Mouse (Mus musculus) small intestine, adult 2 months (tissue): ENCODE measurements around the gene Fam160b1. TPM values are rescaled to one million over a fixed set of nuclear protein-coding genes. Genes with fewer than 3 reads are reported as not detected.

Experiments used
- H3K27ac ChIP-seq: fragments of 200-500 bp; 2 replicates; pipeline ENCODE4 v1.5.1; 2012; ENCODE audit warnings: low read depth, low read length, control low read depth, inconsistent platforms; ENCODE audit not compliant: insufficient read depth
- H3K27me3 ChIP-seq: fragments of 200-500 bp; 2 replicates; pipeline ENCODE4 v1.6.1; 2012; ENCODE audit warnings: mild to moderate bottlenecking, moderate library complexity, low read length, inconsistent platforms; ENCODE audit not compliant: control insufficient read depth, insufficient read depth
- H3K36me3 ChIP-seq: fragments of 200-500 bp; 2 replicates; pipeline ENCODE4 v1.6.1; 2012; ENCODE audit warnings: mild to moderate bottlenecking, low read length, control low read depth, inconsistent platforms; ENCODE audit not compliant: control insufficient read depth, insufficient read depth
- H3K4me1 ChIP-seq: fragments of 200-500 bp; 2 replicates; pipeline ENCODE4 v1.6.1; 2012; ENCODE audit warnings: low read length, inconsistent platforms, mixed read lengths; ENCODE audit not compliant: control insufficient read depth, insufficient read depth, insufficient read length
- H3K4me3 ChIP-seq: fragments of 200-500 bp; 2 replicates; pipeline ENCODE4 v1.5.1; 2012; ENCODE audit warnings: low read depth, mild to moderate bottlenecking, control low read depth, inconsistent platforms, low read length, moderate library complexity
- CTCF ChIP-seq: fragments of 200-500 bp; IDR thresholded peaks from 2 replicates; pipeline ENCODE4 v1.5.1; 2012; ENCODE audit warnings: low read depth, mild to moderate bottlenecking, control low read depth, inconsistent platforms, low read length, moderate library complexity, mixed read lengths; ENCODE audit not compliant: insufficient replicate concordance, insufficient read length; ENCODE audit errors: extremely low read depth
- POLR2A ChIP-seq: fragments of 200-500 bp; IDR thresholded peaks from 2 replicates; pipeline ENCODE4 v1.6.1; 2012; ENCODE audit warnings: low read depth, mild to moderate bottlenecking, control low read depth, inconsistent platforms, low read length, moderate library complexity
- WGBS: fragments of 180-500 bp; shearing (Covaris S2); methylation state at CpG from one replicate; pipeline ENCODE4 v1.1.7; 2018; 5-methylcytosine and 5-hydroxymethylcytosine counted together
- polyA plus RNA-seq: library from polyadenylated mRNA; depleted of rRNA; stranded (reverse); fragments of >200 nt; gene quantifications from 2 replicates; pipeline ENCODE4 v1.2.3, GENCODE M21; 2012; rRNA removed

Fam160b1 gene
- polyA plus RNA-seq, 1 experiment, result 11.5 TPM

DNA sequence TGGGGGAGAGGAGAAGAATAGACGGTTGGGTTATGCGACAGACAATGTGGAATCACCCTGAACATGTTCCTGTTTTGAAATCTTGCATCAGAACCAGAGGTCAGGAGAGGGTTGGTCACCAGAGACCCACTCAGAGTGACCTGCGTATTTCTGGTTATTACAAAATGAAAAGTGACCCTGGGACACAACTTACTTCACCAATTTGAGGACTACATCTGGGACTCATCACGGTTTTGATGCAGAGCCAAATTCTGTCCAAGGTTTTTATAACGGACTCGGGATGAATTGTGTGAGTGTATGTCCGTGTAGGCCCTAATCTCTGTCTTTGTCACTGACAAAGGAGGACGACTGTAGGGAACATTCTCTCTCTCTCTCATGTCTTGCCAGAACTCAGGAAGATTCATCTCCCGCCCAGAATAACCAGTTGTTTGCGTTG, 76.1 kb downstream of the Fam160b1 start:
- TF ChIP-seq POLR2A (no peak), CTCF (no peak)
- Histone ChIP-seq H3K36me3 (no peaks in the 10 kb centered on the region), H3K27ac (no peak overlapping the region), H3K4me3 (no peak overlapping the region), H3K4me1 (no peaks in the 10 kb centered on the region; the same call in 1 of the 2 replicates), H3K27me3 (no peaks in the 10 kb centered on the region; the same call in 1 of the 2 replicates)
- 72% methylated on average over 10 of the region's 10 CpGs for WGBS

DNA sequence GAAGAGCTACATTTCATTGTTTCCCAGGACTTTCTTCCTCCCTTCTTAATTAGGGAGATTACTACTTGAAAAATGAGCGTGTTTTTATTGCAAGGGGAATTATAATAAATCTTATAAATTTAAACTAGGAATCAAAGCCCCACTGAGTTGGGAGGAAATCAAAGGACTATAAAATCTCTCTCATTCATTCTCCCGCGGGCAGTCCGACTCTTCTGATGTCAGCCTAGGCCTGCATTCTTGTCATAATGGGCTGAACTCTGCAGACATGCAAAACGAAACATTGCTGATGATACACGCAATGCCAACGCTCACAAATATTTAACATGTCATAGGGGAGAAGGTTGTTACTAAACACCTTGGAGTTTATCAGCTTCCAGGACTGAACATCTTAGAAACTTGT, 76.6 kb downstream of the Fam160b1 start:
- Histone ChIP-seq H3K27ac (no peak overlapping the region), H3K4me1 (no peaks in the 10 kb centered on the region; the same call in 1 of the 2 replicates), H3K36me3 (no peaks in the 10 kb centered on the region), H3K27me3 (no peaks in the 10 kb centered on the region; the same call in 1 of the 2 replicates), H3K4me3 (no peak overlapping the region)
- TF ChIP-seq POLR2A (no peak), CTCF (no peak)
- WGBS, result 75% methylated on average over 7 of the region's 7 CpGs

Other genes starting within 250 kb of the Fam160b1 start
- 25.6 and 47.2 TPM in 2 replicates for gene Ablim1, start 45.8 kb upstream of the Fam160b1 start, polyA plus RNA-seq
- gene Trub1, start 92.2 kb downstream of the Fam160b1 start, polyA plus RNA-seq, result 1.5 and 1.6 TPM in 2 replicates